Mouse (Mus musculus) bone marrow, adult 2 months (tissue): ENCODE data around the gene Itpr1. TPM values are rescaled to one million over a fixed set of nuclear protein-coding genes. Genes with fewer than 3 reads are reported as not detected.

ENCODE experiments used
- H3K27ac ChIP-seq: fragments of 200-500 bp; 2 replicates; pipeline ENCODE4 v1.5.1; 2012; ENCODE audit warnings: low read depth, mild to moderate bottlenecking, control low read depth, inconsistent platforms, low read length; ENCODE audit not compliant: control insufficient read depth, poor library complexity, insufficient read depth
- H3K4me1 ChIP-seq: fragments of 200-500 bp; 2 replicates; pipeline ENCODE4 v1.6.1; 2011; ENCODE audit warnings: low read length; ENCODE audit not compliant: control insufficient read depth, insufficient read depth
- H3K4me3 ChIP-seq: fragments of 200-500 bp; replicated peaks from 2 replicates; pipeline ENCODE3; 2011; ENCODE audit warnings: mild to moderate bottlenecking, low read depth, low read length, control low read depth; ENCODE audit not compliant: control insufficient read depth
- CTCF ChIP-seq: fragments of 200-500 bp; IDR thresholded peaks from 2 replicates; pipeline ENCODE4 v1.5.1; 2011; ENCODE audit warnings: low read length, control low read depth; ENCODE audit not compliant: control insufficient read depth, insufficient read depth
- POLR2A ChIP-seq: fragments of 200-500 bp; IDR thresholded peaks from 2 replicates; pipeline ENCODE4 v1.6.1; 2011; ENCODE audit warnings: low read depth, mild to moderate bottlenecking, control low read depth, low read length, borderline replicate concordance; ENCODE audit not compliant: control insufficient read depth
- WGBS: fragments of 180-500 bp; shearing (Covaris S2); methylation state at CpG from one replicate; pipeline ENCODE4 v1.1.7; 2018; 5-methylcytosine and 5-hydroxymethylcytosine counted together
- polyA plus RNA-seq: library from polyadenylated mRNA; stranded (reverse); fragments of >200 nt; gene quantifications from 2 replicates; pipeline ENCODE4 v1.2.4, GENCODE M21; 2011; ENCODE audit warnings: low replicate concordance; ENCODE audit not compliant: missing spikeins, insufficient read depth, insufficient read length

The Itpr1 gene
- polyA plus RNA-seq, 1 experiment = 32.8 TPM

DNA sequence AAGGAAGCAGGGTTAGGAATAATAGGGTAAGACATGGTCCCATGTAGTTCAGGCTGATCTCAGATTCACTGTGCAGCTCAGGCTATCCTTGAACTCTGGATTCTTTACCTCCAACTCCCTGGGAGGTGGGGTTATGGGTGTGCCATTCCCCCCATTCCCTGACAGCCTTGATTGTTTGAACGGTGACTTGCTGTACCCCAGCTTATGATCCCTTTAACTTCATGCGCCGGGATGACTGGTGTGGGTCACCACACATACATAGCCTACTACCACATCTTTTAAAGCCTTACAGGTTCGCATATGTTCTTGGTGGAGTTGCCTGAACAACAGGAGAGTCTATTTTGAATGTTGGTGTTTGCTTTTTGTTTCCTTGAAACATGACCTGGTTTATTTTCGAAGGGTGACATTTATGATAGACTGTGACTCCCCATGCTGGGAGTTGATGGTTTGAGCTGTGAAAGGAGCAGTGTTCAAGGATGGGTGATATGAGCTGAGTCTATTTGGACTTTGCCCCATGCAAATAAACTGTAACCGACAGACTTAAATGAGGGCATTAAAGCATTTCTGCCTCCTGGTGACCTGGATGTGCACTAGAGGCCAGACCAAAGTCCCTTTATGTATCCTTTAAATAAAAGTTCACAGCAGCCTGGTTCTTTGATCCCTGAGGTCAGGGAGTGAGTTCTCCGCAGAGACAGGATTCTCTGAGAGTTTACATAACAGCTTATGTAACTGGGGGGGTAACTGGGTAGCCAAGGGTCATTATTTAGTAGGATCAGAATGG lies 273.5 kb downstream of the Itpr1 start:
- H3K4me1 ChIP-seq = peaks cover 1% of the 10 kb centered on the region
- 85% methylated on average over 7 of the region's 7 CpGs for WGBS
- no peak overlapping the region for H3K27ac ChIP-seq
- TF ChIP-seq POLR2A = no peak
- TF ChIP-seq CTCF = no peak
- no peak overlapping the region for H3K4me3 ChIP-seq

DNA sequence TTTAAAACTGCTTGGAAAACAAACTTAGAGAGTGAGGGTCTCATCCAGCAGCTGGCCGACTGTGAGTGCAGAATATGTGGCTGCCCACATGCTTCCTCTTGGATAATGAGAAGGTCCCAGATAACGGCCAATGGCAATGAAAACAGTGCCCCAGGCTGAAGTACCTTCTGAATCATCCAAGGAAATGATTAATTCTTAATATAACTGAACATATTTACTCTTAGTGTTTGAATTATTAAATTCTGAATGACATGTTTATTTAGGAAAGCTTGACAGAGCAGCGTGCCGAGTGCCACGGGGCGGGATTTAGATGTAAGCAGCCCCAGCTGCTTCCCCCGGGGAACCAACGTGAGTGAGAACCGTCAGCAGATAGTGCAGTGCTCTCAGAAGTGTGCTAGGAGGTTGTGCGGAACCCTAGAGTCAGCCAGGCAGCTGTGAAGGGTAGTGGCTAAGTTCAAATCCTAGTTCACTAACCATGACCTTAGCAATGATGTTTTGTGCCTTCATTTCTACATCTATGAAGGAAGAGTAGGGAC lies 274.5 kb downstream of the Itpr1 start:
- Histone ChIP-seq H3K4me1 (peaks cover 1% of the 10 kb centered on the region), H3K4me3 (no peak overlapping the region), H3K27ac (no peak overlapping the region)
- 81% methylated on average over 10 of the region's 10 CpGs for WGBS
- TF ChIP-seq POLR2A (no peak), CTCF (no peak)

DNA sequence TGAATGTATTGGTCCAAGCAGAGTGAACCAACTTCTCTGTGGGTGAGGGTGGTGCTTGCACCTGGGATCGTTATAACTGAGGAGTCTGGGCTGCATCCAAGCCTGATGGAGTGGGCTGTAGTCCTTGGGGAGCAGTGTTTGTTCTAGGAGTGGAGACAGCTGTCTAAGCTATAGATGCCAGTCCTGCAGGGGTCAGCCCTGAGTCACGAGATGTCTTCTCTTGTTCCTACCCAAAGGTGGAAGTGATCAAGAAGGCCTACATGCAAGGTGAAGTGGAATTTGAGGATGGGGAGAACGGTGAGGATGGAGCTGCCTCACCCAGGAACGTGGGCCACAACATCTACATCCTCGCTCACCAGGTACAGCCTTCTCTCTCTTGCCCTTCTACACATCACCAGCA lies 275.4 kb downstream of the Itpr1 start:
- TF ChIP-seq POLR2A (no peak), CTCF (peak; percentile 57)
- H3K27ac ChIP-seq = no peak overlapping the region
- H3K4me3 ChIP-seq = no peak overlapping the region
- 82% methylated on average over 5 of the region's 5 CpGs for WGBS
- H3K4me1 ChIP-seq = peaks cover 2% of the 10 kb centered on the region

DNA sequence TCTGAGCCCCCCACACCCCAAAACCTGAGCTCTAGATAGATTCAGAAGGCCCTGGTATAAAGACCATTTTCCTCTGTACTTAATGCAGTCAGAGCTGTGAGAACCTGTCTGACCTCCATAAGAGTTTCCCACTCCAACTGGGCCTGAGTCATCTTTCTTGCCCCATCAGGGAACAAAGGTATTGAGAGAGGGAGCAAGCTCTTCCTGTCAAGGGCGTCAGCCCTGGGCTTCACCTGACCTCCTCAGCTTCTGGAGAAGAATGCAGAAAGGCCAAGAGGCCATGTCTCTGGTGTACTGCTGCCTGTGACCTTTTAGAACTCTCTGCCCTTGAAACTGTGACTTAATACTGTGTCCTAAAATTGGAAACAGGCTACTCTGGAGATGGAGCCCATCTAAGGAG lies 279.1 kb downstream of the Itpr1 start:
- Histone ChIP-seq H3K4me1 (peaks cover 2% of the 10 kb centered on the region), H3K27ac (no peak overlapping the region), H3K4me3 (no peak overlapping the region)
- 51% methylated on average over 1 of the region's 1 CpGs for WGBS
- TF ChIP-seq POLR2A (no peak), CTCF (no peak)

DNA sequence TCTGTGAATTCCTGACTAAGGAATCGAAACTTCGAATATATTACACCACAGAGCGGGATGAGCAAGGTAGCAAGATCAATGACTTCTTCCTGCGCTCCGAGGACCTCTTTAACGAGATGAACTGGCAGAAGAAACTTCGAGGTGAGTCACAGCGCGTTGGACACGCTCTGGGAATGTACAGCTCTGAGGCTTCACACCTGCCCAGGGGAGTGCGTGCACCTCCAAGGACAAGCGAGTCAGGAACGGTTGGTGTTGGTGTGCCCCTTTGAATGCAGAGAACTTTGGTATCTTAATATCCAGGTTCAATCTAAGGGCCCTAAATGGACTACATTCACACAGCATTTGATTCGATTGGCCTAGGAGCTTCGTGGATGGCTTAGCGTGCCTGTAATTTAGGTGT lies 280.9 kb downstream of the Itpr1 start:
- H3K4me1 ChIP-seq = peaks cover 2% of the 10 kb centered on the region
- TF ChIP-seq POLR2A (no peak), CTCF (no peak)
- WGBS = 91% methylated on average over 16 of the region's 16 CpGs

DNA sequence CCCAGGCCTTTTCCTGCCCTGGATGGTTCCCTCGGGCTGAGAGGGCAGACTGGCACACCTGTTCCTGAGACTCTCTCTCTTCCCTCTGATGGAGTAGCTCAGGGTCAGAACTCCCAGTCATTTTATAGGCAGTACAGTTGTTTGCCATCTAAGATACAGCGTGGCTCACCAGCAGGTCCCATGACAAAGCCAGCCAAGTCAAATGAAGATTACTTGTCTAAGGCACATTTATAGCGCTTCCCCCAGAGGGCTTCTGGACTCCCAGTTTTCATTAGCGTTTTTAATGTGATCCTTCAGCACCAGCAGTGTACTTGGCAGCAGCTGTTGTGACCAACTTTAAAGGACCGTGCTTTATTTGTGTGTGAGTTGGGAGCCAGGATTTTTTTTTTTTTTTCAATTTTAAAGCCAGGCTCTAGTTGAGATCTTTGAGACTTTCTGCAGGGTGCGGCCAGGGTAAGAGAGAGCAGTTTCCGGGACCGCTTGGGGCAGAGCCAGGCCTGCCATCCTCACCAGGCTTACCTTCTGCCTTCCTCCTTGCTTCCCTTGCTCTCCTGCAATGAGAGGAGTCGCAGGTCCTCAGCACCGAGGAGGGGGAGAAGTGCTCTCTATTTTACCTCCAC lies 281.4 kb downstream of the Itpr1 start:
- no peak overlapping the region for H3K27ac ChIP-seq
- H3K4me1 ChIP-seq = peaks cover 2% of the 10 kb centered on the region
- H3K4me3 ChIP-seq = no peak overlapping the region
- TF ChIP-seq CTCF (no peak), POLR2A (no peak)
- WGBS = 90% methylated on average over 10 of the region's 10 CpGs

More for the DNA sequence above, 280.9 kb downstream of the Itpr1 start:
- H3K4me3 ChIP-seq = no peak overlapping the region
- H3K27ac ChIP-seq = no peak overlapping the region

- H3K27ac ChIP-seq = no peak overlapping the region
Observed at GRCm38 (mm10) chr6:108494994-108495393, 282.1 kb downstream of the Itpr1 start.

GRCm38 (mm10) chr6:108498070-108498469 lies 285.2 kb downstream of the Itpr1 start:
- WGBS = 64% methylated on average over 7 of the region's 7 CpGs
- Histone ChIP-seq H3K4me1 (no peaks in the 10 kb centered on the region; the same call in 1 of the 2 replicates), H3K27ac (no peak overlapping the region), H3K4me3 (no peak overlapping the region)
- TF ChIP-seq POLR2A (no peak), CTCF (no peak)

More at GRCm38 (mm10) chr6:108494994-108495393, 282.1 kb downstream of the Itpr1 start:
- peaks cover 1% of the 10 kb centered on the region; the same call in 1 of the 2 replicates for H3K4me1 ChIP-seq
- no peak overlapping the region for H3K4me3 ChIP-seq
- 85% methylated on average over 6 of the region's 6 CpGs for WGBS
- TF ChIP-seq POLR2A = no peak
- TF ChIP-seq CTCF = no peak
